Mouse (Mus musculus) heart, postnatal 0 days (tissue): ENCODE results near the gene 9130008F23Rik.

Experiments
- CTCF ChIP-seq: IDR thresholded peaks from 2 replicates; pipeline ENCODE4 v1.5.1; 2016; ENCODE audit warnings: antibody characterized with exemption, control low read depth, low read depth
- EP300 ChIP-seq: IDR thresholded peaks from 2 replicates; pipeline ENCODE4 v1.6.1; 2016; ENCODE audit warnings: antibody characterized with exemption, low read depth

DNA sequence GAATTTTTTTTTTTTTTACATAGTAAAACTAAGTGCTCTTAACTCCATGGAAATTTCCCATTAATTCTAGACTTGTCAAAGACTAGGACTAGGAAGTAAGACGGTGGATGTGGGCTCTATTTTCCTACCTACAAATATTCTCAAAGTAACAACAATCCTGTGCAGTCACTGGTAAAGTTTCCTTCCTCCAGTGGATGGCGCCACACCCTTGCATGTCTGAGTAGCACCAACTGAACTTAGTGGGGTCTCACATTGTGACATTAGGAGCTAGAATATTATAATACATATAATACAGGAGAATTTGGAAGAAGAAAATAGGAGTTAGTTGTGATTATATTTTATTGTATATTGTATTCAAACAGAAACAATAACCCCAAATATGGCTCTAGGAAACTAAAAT lies 48.5 kb downstream of the 9130008F23Rik start:
- TF ChIP-seq CTCF (peak; percentile 15; the same call in 1 of the 2 replicates), EP300 (no peak)
